ENCODE assay signal across 28 mouse cellular contexts in the genomic region with DNA sequence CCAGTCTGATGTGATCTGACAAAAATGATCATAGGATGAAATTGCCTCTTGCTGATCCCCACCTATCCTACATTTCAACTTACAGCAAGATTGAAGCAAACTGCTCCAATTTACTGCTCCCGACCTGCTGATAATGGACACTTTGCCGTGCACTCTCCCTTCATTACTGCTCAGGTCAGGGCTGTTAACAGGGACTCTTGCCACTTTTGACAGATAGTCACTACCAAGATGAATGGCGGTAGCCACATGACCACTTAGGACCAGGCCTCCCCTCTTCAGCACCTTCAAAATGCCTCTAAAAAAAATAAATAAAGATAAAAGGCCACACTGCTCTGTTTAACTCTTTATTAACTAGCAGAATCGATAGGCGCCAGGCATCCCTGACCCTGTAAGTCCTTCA.
DNase-seq lines count a peak whose midpoint lies in the region; ATAC-seq and TF ChIP-seq lines count a peak whose summit lies in the region.
"Had no signal": no experiment of that assay in that cellular context is flagged by ENCODE, and none has a peak within 500 bp of the region (broad histone marks: within the 10 kb centered on the region; RNA-seq: fewer than 3 reads in every experiment).

No protein-coding gene starts in this region.

- no peak overlapping the region for H3K9ac ChIP-seq in forebrain, embryonic 12.5 days
- H3K9ac ChIP-seq in heart, embryonic 12.5 days = no peak overlapping the region
- no peak overlapping the region for H3K9ac ChIP-seq in midbrain, embryonic 13.5 days (replicated peaks)
- no peak overlapping the region for H3K9ac ChIP-seq in midbrain, postnatal 0 days (replicated peaks; ENCODE audit: low read length, poor library complexity, severe bottlenecking)
- H3K9ac ChIP-seq in forebrain, embryonic 16.5 days (replicated peaks; ENCODE audit: low read depth, low read length) = no peak overlapping the region
- H3K9ac ChIP-seq: embryonic facial prominence, embryonic 13.5 days; limb, embryonic 15.5 days; liver, embryonic 13.5 days; stomach, embryonic 15.5 days had no signal

- no peak overlapping the region for H3K4me3 ChIP-seq in forebrain, embryonic 12.5 days (replicated peaks)
- no peak overlapping the region for H3K4me3 ChIP-seq in forebrain, embryonic 10.5 days
- H3K4me3 ChIP-seq in heart, embryonic 12.5 days = no peak overlapping the region
- no peak overlapping the region for H3K4me3 ChIP-seq in midbrain, embryonic 13.5 days (replicated peaks)
- no peak overlapping the region for H3K4me3 ChIP-seq in midbrain, postnatal 0 days (ENCODE audit: low read depth, low read length)
- H3K4me3 ChIP-seq in forebrain, embryonic 16.5 days (replicated peaks; ENCODE audit: low read length) = no peak overlapping the region
- no peak overlapping the region for H3K4me3 ChIP-seq in limb, embryonic 10.5 days
- H3K4me3 ChIP-seq: embryonic facial prominence, embryonic 13.5 days; limb, embryonic 15.5 days; liver, embryonic 13.5 days; megakaryocyte, embryonic 14.5 days; stomach, embryonic 15.5 days had no signal

- TF ChIP-seq CTCF in midbrain, postnatal 0 days (IDR thresholded peaks at IDR 0.05) = no peak

- H3K9me3 ChIP-seq in forebrain, embryonic 12.5 days = no peaks in the 10 kb centered on the region
- H3K9me3 ChIP-seq in forebrain, embryonic 10.5 days = no peaks in the 10 kb centered on the region
- H3K9me3 ChIP-seq in heart, embryonic 12.5 days (replicated peaks) = no peaks in the 10 kb centered on the region
- H3K9me3 ChIP-seq in midbrain, embryonic 13.5 days = no peaks in the 10 kb centered on the region
- no peaks in the 10 kb centered on the region for H3K9me3 ChIP-seq in midbrain, postnatal 0 days (ENCODE audit: low read length)
- no peaks in the 10 kb centered on the region for H3K9me3 ChIP-seq in forebrain, embryonic 16.5 days (ENCODE audit: control insufficient read depth, low read length)
- H3K9me3 ChIP-seq in limb, embryonic 10.5 days (replicated peaks) = no peaks in the 10 kb centered on the region
- H3K9me3 ChIP-seq: embryonic facial prominence, embryonic 13.5 days; G1E; limb, embryonic 15.5 days; liver, embryonic 13.5 days; stomach, embryonic 15.5 days had no signal

- no peaks in the 10 kb centered on the region for H3K36me3 ChIP-seq in forebrain, embryonic 12.5 days (replicated peaks)
- no peaks in the 10 kb centered on the region for H3K36me3 ChIP-seq in forebrain, embryonic 10.5 days (replicated peaks)
- no peaks in the 10 kb centered on the region for H3K36me3 ChIP-seq in heart, embryonic 12.5 days
- H3K36me3 ChIP-seq in midbrain, embryonic 13.5 days = no peaks in the 10 kb centered on the region
- no peaks in the 10 kb centered on the region for H3K36me3 ChIP-seq in midbrain, postnatal 0 days (ENCODE audit: insufficient read depth, low read length)
- no peaks in the 10 kb centered on the region for H3K36me3 ChIP-seq in forebrain, embryonic 16.5 days (ENCODE audit: control insufficient read depth, insufficient read depth)
- no peaks in the 10 kb centered on the region for H3K36me3 ChIP-seq in limb, embryonic 10.5 days
- H3K36me3 ChIP-seq: embryonic facial prominence, embryonic 13.5 days; G1E; limb, embryonic 15.5 days; liver, embryonic 13.5 days; stomach, embryonic 15.5 days had no signal

- DNase-seq in forebrain, embryonic 10.5 days (ENCODE audit: extremely low spot score, low spot score) = no peak
- no peak for DNase-seq in heart, postnatal 36 days
- no peak for DNase-seq in midbrain, postnatal 0 days (ENCODE audit: low spot score)
- DNase-seq in limb, embryonic 10.5 days (ENCODE audit: low spot score) = no peak
- DNase-seq: adrenal gland, adult 8-10 months; cerebellum, adult 11 months; cerebellum, adult 9-10 months; cerebellum, postnatal 36 days; gastrocnemius, postnatal 10 days; kidney, adult 9 months; kidney, postnatal 10 days; layer of hippocampus, postnatal 36 days; left cerebral cortex, postnatal 4 days; liver, embryonic 13.5 days; lung, adult 18-20 months; lung, postnatal 4 days; right cerebral cortex, postnatal 25 days had no signal

- 63% methylated on average over 5 of the region's 5 CpGs for WGBS in forebrain, embryonic 12.5 days
- 76% methylated on average over 5 of the region's 5 CpGs for WGBS in forebrain, embryonic 10.5 days
- WGBS in heart, embryonic 12.5 days = 15% methylated on average over 5 of the region's 5 CpGs
- 65% methylated on average over 5 of the region's 5 CpGs for WGBS in midbrain, embryonic 13.5 days
- 73% methylated on average over 5 of the region's 5 CpGs for WGBS in midbrain, postnatal 0 days
- 61% methylated on average over 5 of the region's 5 CpGs for WGBS in forebrain, embryonic 16.5 days
- 11% methylated on average over 5 of the region's 5 CpGs for WGBS in limb, embryonic 10.5 days

- H3K27ac ChIP-seq in forebrain, embryonic 12.5 days = no peak overlapping the region
- H3K27ac ChIP-seq in forebrain, embryonic 10.5 days = no peak overlapping the region
- H3K27ac ChIP-seq in heart, embryonic 12.5 days (ENCODE audit: poor library complexity, severe bottlenecking) = no peak overlapping the region
- no peak overlapping the region for H3K27ac ChIP-seq in midbrain, embryonic 13.5 days
- H3K27ac ChIP-seq in midbrain, postnatal 0 days (ENCODE audit: low read depth, low read length) = no peak overlapping the region
- no peak overlapping the region for H3K27ac ChIP-seq in forebrain, embryonic 16.5 days (ENCODE audit: low read length)
- H3K27ac ChIP-seq in limb, embryonic 10.5 days = no peak overlapping the region
- H3K27ac ChIP-seq: embryonic facial prominence, embryonic 13.5 days; limb, embryonic 15.5 days; liver, embryonic 13.5 days; stomach, embryonic 15.5 days had no signal

- ATAC-seq in forebrain, embryonic 12.5 days (ENCODE audit: low FRiP score) = peak; percentile 81
- no peak for ATAC-seq in heart, embryonic 12.5 days (ENCODE audit: insufficient number of reproducible peaks, low FRiP score)
- ATAC-seq in midbrain, embryonic 13.5 days = 0 out of 2 replicates have a peak, but pooled peaks have one; percentile 62
- ATAC-seq in midbrain, postnatal 0 days (ENCODE audit: low FRiP score) = no peak
- peak; percentile 20; the same call in 1 of the 2 replicates for ATAC-seq in forebrain, embryonic 16.5 days
- ATAC-seq: intestine, embryonic 16.5 days; lung, postnatal 0 days had no signal

- H3K27me3 ChIP-seq in forebrain, embryonic 12.5 days = peaks cover 5% of the 10 kb centered on the region; the same call in 1 of the 2 replicates
- H3K27me3 ChIP-seq in forebrain, embryonic 10.5 days (ENCODE audit: poor library complexity, severe bottlenecking) = no peaks in the 10 kb centered on the region
- no peaks in the 10 kb centered on the region for H3K27me3 ChIP-seq in heart, embryonic 12.5 days (replicated peaks)
- no peaks in the 10 kb centered on the region for H3K27me3 ChIP-seq in midbrain, embryonic 13.5 days
- H3K27me3 ChIP-seq in midbrain, postnatal 0 days (ENCODE audit: insufficient read depth, low read length) = no peaks in the 10 kb centered on the region
- no peaks in the 10 kb centered on the region for H3K27me3 ChIP-seq in forebrain, embryonic 16.5 days (replicated peaks; ENCODE audit: control insufficient read depth, insufficient read depth, low read length)
- H3K27me3 ChIP-seq in limb, embryonic 10.5 days (ENCODE audit: low read depth, poor library complexity, severe bottlenecking) = no peaks in the 10 kb centered on the region
- H3K27me3 ChIP-seq: embryonic facial prominence, embryonic 13.5 days; limb, embryonic 15.5 days; liver, embryonic 13.5 days; megakaryocyte, embryonic 14.5 days; stomach, embryonic 15.5 days had no signal

- no peak overlapping the region for H3K4me2 ChIP-seq in forebrain, embryonic 12.5 days
- H3K4me2 ChIP-seq in heart, embryonic 12.5 days = peak overlapping the region; percentile 17; the same call in 1 of the 2 replicates
- H3K4me2 ChIP-seq in midbrain, embryonic 13.5 days (replicated peaks) = no peak overlapping the region
- no peak overlapping the region for H3K4me2 ChIP-seq in midbrain, postnatal 0 days (ENCODE audit: low read depth, low read length, poor library complexity, severe bottlenecking)
- H3K4me2 ChIP-seq in forebrain, embryonic 16.5 days (ENCODE audit: low read length) = no peak overlapping the region
- H3K4me2 ChIP-seq: embryonic facial prominence, embryonic 13.5 days; limb, embryonic 15.5 days; liver, embryonic 13.5 days; stomach, embryonic 15.5 days had no signal

- intact Hi-C loops in heart, postnatal 36 days (cut with DNase I) = no loop called here

- H3K4me1 ChIP-seq in forebrain, embryonic 12.5 days = no peaks in the 10 kb centered on the region
- 0 out of 2 replicates have a peak, but pooled peaks cover 10% of the 10 kb centered on the region for H3K4me1 ChIP-seq in forebrain, embryonic 10.5 days
- H3K4me1 ChIP-seq in heart, embryonic 12.5 days (replicated peaks) = peaks cover 5% of the 10 kb centered on the region; the same call in 1 of the 2 replicates
- H3K4me1 ChIP-seq in midbrain, embryonic 13.5 days (replicated peaks) = no peaks in the 10 kb centered on the region
- H3K4me1 ChIP-seq in midbrain, postnatal 0 days (ENCODE audit: insufficient read depth, low read length) = no peaks in the 10 kb centered on the region
- H3K4me1 ChIP-seq in forebrain, embryonic 16.5 days (replicated peaks; ENCODE audit: control insufficient read depth, insufficient read depth, low read length) = no peaks in the 10 kb centered on the region
- peaks cover 12% of the 10 kb centered on the region for H3K4me1 ChIP-seq in limb, embryonic 10.5 days
- H3K4me1 ChIP-seq: limb, embryonic 15.5 days; liver, embryonic 13.5 days; megakaryocyte, embryonic 14.5 days; stomach, embryonic 15.5 days had no signal

Comparison
In these comparisons a context has a peak if more than half of its experiments do, and no peak if none do; other contexts are left out.
1. ATAC-seq: peak in forebrain, embryonic 12.5 days (single experiment), midbrain, embryonic 13.5 days (single experiment) and forebrain, embryonic 16.5 days (single experiment); none in heart, embryonic 12.5 days (single experiment) and midbrain, postnatal 0 days (single experiment).